ENCODE assay signal across 22 mouse cellular contexts in the genomic region with DNA sequence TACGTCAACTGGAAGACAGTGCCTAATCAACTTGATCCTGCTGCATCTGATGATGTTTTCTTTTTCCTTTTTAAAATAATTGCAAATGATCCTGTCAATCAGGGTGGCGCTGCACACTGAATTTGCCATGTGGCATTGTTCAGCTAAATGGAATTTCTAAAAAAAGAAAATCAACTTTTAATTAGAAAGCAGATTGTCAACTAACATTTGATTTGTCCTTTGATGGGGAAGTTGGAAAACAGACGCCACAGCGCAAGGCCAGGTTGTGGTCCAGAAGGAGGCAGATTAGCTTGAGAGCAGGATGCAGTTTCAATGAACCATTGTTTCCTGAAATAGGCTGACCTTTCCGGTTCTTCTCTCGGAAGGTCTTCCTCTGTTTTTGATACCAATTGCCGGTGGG. TPM values are rescaled to one million over a fixed set of nuclear protein-coding genes. Genes with fewer than 3 reads are reported as not detected.
DNase-seq lines count a peak whose midpoint lies in the region; ATAC-seq lines count a peak whose summit lies in the region.
"Had no signal": no experiment of that assay in that cellular context is flagged by ENCODE, and none has a peak within 500 bp of the region (broad histone marks: within the 10 kb centered on the region; RNA-seq: fewer than 3 reads in every experiment).

No protein-coding gene starts in this region.

- ATAC-seq in cerebellum, adult (ENCODE audit: insufficient number of reproducible peaks, low FRiP score, low TSS enrichment) = no peak
- ATAC-seq in limb, embryonic 12.5 days (ENCODE audit: insufficient number of reproducible peaks, insufficient read depth, low FRiP score, low TSS enrichment, low read depth) = no peak
- no peak for ATAC-seq in inflammation-experienced regulatory T-cells, adult 6 months
- ATAC-seq: intestine, embryonic 15.5 days had no signal

- no peak overlapping the region for H3K27ac ChIP-seq in heart, embryonic 10.5 days
- 0 out of 2 replicates have a peak overlapping the region, but pooled peaks have one; percentile 8 for H3K27ac ChIP-seq in limb, embryonic 12.5 days
- H3K27ac ChIP-seq in limb, embryonic 10.5 days = no peak overlapping the region
- H3K27ac ChIP-seq: hindbrain, embryonic 14.5 days; intestine, embryonic 15.5 days; kidney, embryonic 15.5 days; left cerebral cortex, adult 2 months; neural tube, embryonic 13.5 days had no signal

- no peaks in the 10 kb centered on the region for H3K27me3 ChIP-seq in heart, embryonic 10.5 days (ENCODE audit: insufficient read depth, poor library complexity, severe bottlenecking)
- no peaks in the 10 kb centered on the region for H3K27me3 ChIP-seq in limb, embryonic 12.5 days
- no peaks in the 10 kb centered on the region for H3K27me3 ChIP-seq in limb, embryonic 10.5 days (ENCODE audit: low read depth, poor library complexity, severe bottlenecking)
- H3K27me3 ChIP-seq: intestine, embryonic 15.5 days; kidney, embryonic 15.5 days; neural tube, embryonic 13.5 days had no signal

- H3K36me3 ChIP-seq in heart, embryonic 10.5 days = no peaks in the 10 kb centered on the region
- 0 out of 2 replicates have a peak, but pooled peaks cover 4% of the 10 kb centered on the region for H3K36me3 ChIP-seq in limb, embryonic 12.5 days
- H3K36me3 ChIP-seq in limb, embryonic 10.5 days = peaks cover 6% of the 10 kb centered on the region
- H3K36me3 ChIP-seq: intestine, embryonic 15.5 days; neural tube, embryonic 13.5 days had no signal

- peak; percentile 7 for DNase-seq in cerebellum, adult 11-12 months
- peak; percentile 41 to 75 for DNase-seq in heart, adult 9 months (ENCODE audit: low spot score in 2 of 2)
- DNase-seq in heart, embryonic 10.5 days (ENCODE audit: low spot score) = no peak
- DNase-seq in limb, embryonic 10.5 days (ENCODE audit: low spot score) = no peak
- peak; percentile 27 for DNase-seq in layer of hippocampus, adult 9-11 months
- DNase-seq: adrenal gland, postnatal 10 days; gastrocnemius, postnatal 14 days; kidney, postnatal 4 days; left cerebral cortex, postnatal 4 days; lung, embryonic 14.5 days; midbrain, embryonic 14.5 days had no signal

- 45% methylated on average over 7 of the region's 7 CpGs for WGBS in heart, embryonic 10.5 days
- 85% methylated on average over 7 of the region's 7 CpGs for WGBS in limb, embryonic 12.5 days
- 88% methylated on average over 7 of the region's 7 CpGs for WGBS in limb, embryonic 10.5 days

- H3K4me1 ChIP-seq in heart, embryonic 10.5 days = peaks cover 79% of the 10 kb centered on the region
- H3K4me1 ChIP-seq in limb, embryonic 12.5 days (replicated peaks) = peaks cover 54% of the 10 kb centered on the region
- H3K4me1 ChIP-seq in limb, embryonic 10.5 days = peaks cover 30% of the 10 kb centered on the region

- H3K9me3 ChIP-seq in heart, embryonic 10.5 days = no peaks in the 10 kb centered on the region
- H3K9me3 ChIP-seq in limb, embryonic 12.5 days = no peaks in the 10 kb centered on the region
- no peaks in the 10 kb centered on the region for H3K9me3 ChIP-seq in limb, embryonic 10.5 days (replicated peaks)
- H3K9me3 ChIP-seq: embryonic facial prominence, embryonic 10.5 days; intestine, embryonic 15.5 days; kidney, embryonic 15.5 days; megakaryocyte, embryonic 14.5 days; neural tube, embryonic 13.5 days had no signal

- H3K4me2 ChIP-seq in limb, embryonic 12.5 days = no peak overlapping the region
- H3K4me2 ChIP-seq: hindbrain, embryonic 14.5 days; intestine, embryonic 15.5 days; kidney, embryonic 15.5 days; liver, embryonic 11.5 days; neural tube, embryonic 13.5 days had no signal

- H3K9ac ChIP-seq in limb, embryonic 12.5 days (replicated peaks) = no peak overlapping the region
- H3K9ac ChIP-seq: hindbrain, embryonic 14.5 days; intestine, embryonic 15.5 days; kidney, embryonic 15.5 days; lung, embryonic 14.5 days; neural tube, embryonic 13.5 days had no signal

- H3K4me3 ChIP-seq in heart, embryonic 10.5 days = no peak overlapping the region
- H3K4me3 ChIP-seq in limb, embryonic 12.5 days (replicated peaks) = no peak overlapping the region
- H3K4me3 ChIP-seq in limb, embryonic 10.5 days = no peak overlapping the region
- H3K4me3 ChIP-seq: embryonic facial prominence, embryonic 10.5 days; intestine, embryonic 15.5 days; kidney, embryonic 15.5 days; left cerebral cortex, adult 2 months; megakaryocyte, embryonic 14.5 days; neural tube, embryonic 13.5 days had no signal

RNA-seq across cellular contexts. Expression of a gene that starts 33.3 kb away (rescaled TPM):
- polyA plus RNA-seq in heart, embryonic 10.5 days (2016; fragmentation: Nextera tagmentation; extraction: Ambion mirVana) = 2.0 and 2.9 TPM in 2 replicates
- polyA plus RNA-seq in limb, embryonic 12.5 days (2016; fragmentation: Nextera tagmentation; extraction: Ambion mirVana) = 2.0 and 3.1 TPM in 2 replicates
- 2.4 and 2.7 TPM in 2 replicates for polyA plus RNA-seq in limb, embryonic 10.5 days (2016; fragmentation: Nextera tagmentation; extraction: Ambion mirVana)
- 10 to 100 TPM; 12.3 to 61.1 (median 54.2) TPM for polyA plus RNA-seq in inflammation-experienced regulatory T-cells, adult 6 months (2017; shearing (Covaris generic))

Comparison
In these comparisons a context has a peak if more than half of its experiments do, and no peak if none do; other contexts are left out.
1. DNase-seq: peak in cerebellum, adult 11-12 months (single experiment), heart, adult 9 months (2 of 2) and layer of hippocampus, adult 9-11 months (single experiment); none in heart, embryonic 10.5 days (single experiment) and limb, embryonic 10.5 days (single experiment).